Mouse (Mus musculus): Measurements from ENCODE around the gene Pcx. TPM values are rescaled to one million over a fixed set of nuclear protein-coding genes. Genes with fewer than 3 reads are reported as not detected.

Gene Pcx
- polyA plus RNA-seq, 1 experiment from 2014 or later: 28.9 TPM

- Histone ChIP-seq H3K4me1 (replicated peaks; ENCODE audit: control insufficient read depth, insufficient read depth) (no peaks in the 10 kb centered on the region), H3K9ac (ENCODE audit: low read length) (no peak overlapping the region), H3K27me3 (ENCODE audit: control insufficient read depth, insufficient read depth, low read length) (no peaks in the 10 kb centered on the region), H3K27ac (replicated peaks) (no peak overlapping the region), H3K4me3 (ENCODE audit: low read depth, low read length) (no peak overlapping the region), H3K36me3 (ENCODE audit: control insufficient read depth, insufficient read depth, low read length) (no peaks in the 10 kb centered on the region), H3K4me2 (replicated peaks; ENCODE audit: low read depth) (no peak overlapping the region), H3K9me3 (ENCODE audit: control insufficient read depth, low read length) (no peaks in the 10 kb centered on the region)
- WGBS: 26% methylated on average over 4 of the region's 4 CpGs
- no peak for ATAC-seq (ENCODE audit: low FRiP score, low TSS enrichment)
- no peak for TF ChIP-seq EP300 (optimal IDR thresholded peaks at IDR 0.05)
- no peak for TF ChIP-seq CTCF (IDR thresholded peaks at IDR 0.05; ENCODE audit: low read depth)
- no peak for DNase-seq (ENCODE audit: low spot score)
These were observed 28.9 kb upstream of the Pcx start for GRCm38 (mm10) chr19:4481326-4481725.

GRCm38 (mm10) chr19:4482111-4482859, 28.0 kb upstream of the Pcx start:
- DNase-seq (ENCODE audit: low spot score): no peak
- Histone ChIP-seq H3K9ac (ENCODE audit: low read length) (no peak overlapping the region), H3K9me3 (ENCODE audit: control insufficient read depth, low read length) (no peaks in the 10 kb centered on the region), H3K4me2 (replicated peaks; ENCODE audit: low read depth) (no peak overlapping the region), H3K4me1 (replicated peaks; ENCODE audit: control insufficient read depth, insufficient read depth) (no peaks in the 10 kb centered on the region), H3K4me3 (ENCODE audit: low read depth, low read length) (no peak overlapping the region), H3K27me3 (ENCODE audit: control insufficient read depth, insufficient read depth, low read length) (no peaks in the 10 kb centered on the region), H3K36me3 (ENCODE audit: control insufficient read depth, insufficient read depth, low read length) (no peaks in the 10 kb centered on the region), H3K27ac (replicated peaks) (no peak overlapping the region)
- TF ChIP-seq CTCF (IDR thresholded peaks at IDR 0.05; ENCODE audit: low read depth) (no peak), EP300 (optimal IDR thresholded peaks at IDR 0.05) (no peak)
- no peak for ATAC-seq (ENCODE audit: low FRiP score, low TSS enrichment)
- 82% methylated on average over 3 of the region's 3 CpGs for WGBS

- TF ChIP-seq CTCF (IDR thresholded peaks at IDR 0.05; ENCODE audit: low read depth): no peak
- ATAC-seq (ENCODE audit: low FRiP score, low TSS enrichment) (no peak), DNase-seq (ENCODE audit: low spot score) (no peak)
- no peak overlapping the region for H3K4me2 ChIP-seq (replicated peaks; ENCODE audit: low read depth)
- whole genome bisulfite sequencing: 18% methylated on average over 5 of the region's 5 CpGs
- H3K4me1 ChIP-seq (replicated peaks; ENCODE audit: control insufficient read depth, insufficient read depth): peaks cover 2% of the 10 kb centered on the region; the same call in 1 of the 2 replicates
- H3K27me3 ChIP-seq (ENCODE audit: control insufficient read depth, insufficient read depth, low read length): no peaks in the 10 kb centered on the region
- H3K27ac ChIP-seq (replicated peaks): no peak overlapping the region
- no peak overlapping the region for H3K4me3 ChIP-seq (ENCODE audit: low read depth, low read length)
- H3K9ac ChIP-seq (ENCODE audit: low read length): no peak overlapping the region
- no peaks in the 10 kb centered on the region for H3K36me3 ChIP-seq (ENCODE audit: control insufficient read depth, insufficient read depth, low read length)
- no peaks in the 10 kb centered on the region for H3K9me3 ChIP-seq (ENCODE audit: control insufficient read depth, low read length)
These were observed 25.3 kb upstream of the Pcx start for GRCm38 (mm10) chr19:4485006-4485405.

GRCm38 (mm10) chr19:4487877-4488276, 22.4 kb upstream of the Pcx start:
- ATAC-seq (ENCODE audit: low FRiP score, low TSS enrichment) (no peak), DNase-seq (ENCODE audit: low spot score) (peak; percentile 43)
- Histone ChIP-seq H3K27ac (replicated peaks) (no peak overlapping the region), H3K9ac (ENCODE audit: low read length) (no peak overlapping the region), H3K36me3 (ENCODE audit: control insufficient read depth, insufficient read depth, low read length) (no peaks in the 10 kb centered on the region), H3K4me3 (ENCODE audit: low read depth, low read length) (no peak overlapping the region), H3K27me3 (ENCODE audit: control insufficient read depth, insufficient read depth, low read length) (no peaks in the 10 kb centered on the region), H3K4me1 (replicated peaks; ENCODE audit: control insufficient read depth, insufficient read depth) (peaks cover 2% of the 10 kb centered on the region; the same call in 1 of the 2 replicates), H3K9me3 (ENCODE audit: control insufficient read depth, low read length) (no peaks in the 10 kb centered on the region), H3K4me2 (replicated peaks; ENCODE audit: low read depth) (no peak overlapping the region)
- 43% methylated on average over 2 of the region's 2 CpGs for WGBS
- TF ChIP-seq CTCF (IDR thresholded peaks at IDR 0.05; ENCODE audit: low read depth): no peak
- no peak for TF ChIP-seq EP300 (optimal IDR thresholded peaks at IDR 0.05)

- Histone ChIP-seq H3K27me3 (ENCODE audit: control insufficient read depth, insufficient read depth, low read length) (no peaks in the 10 kb centered on the region), H3K4me3 (ENCODE audit: low read depth, low read length) (no peak overlapping the region), H3K4me1 (replicated peaks; ENCODE audit: control insufficient read depth, insufficient read depth) (peaks cover 2% of the 10 kb centered on the region; the same call in 1 of the 2 replicates), H3K9ac (ENCODE audit: low read length) (no peak overlapping the region), H3K9me3 (ENCODE audit: control insufficient read depth, low read length) (no peaks in the 10 kb centered on the region), H3K27ac (replicated peaks) (no peak overlapping the region), H3K36me3 (ENCODE audit: control insufficient read depth, insufficient read depth, low read length) (no peaks in the 10 kb centered on the region), H3K4me2 (replicated peaks; ENCODE audit: low read depth) (no peak overlapping the region)
- ATAC-seq (ENCODE audit: low FRiP score, low TSS enrichment) (no peak), DNase-seq (ENCODE audit: low spot score) (no peak)
- TF ChIP-seq EP300 (optimal IDR thresholded peaks at IDR 0.05) (no peak), CTCF (IDR thresholded peaks at IDR 0.05; ENCODE audit: low read depth) (peak; percentile 40)
- 61% methylated on average over 10 of the region's 10 CpGs for WGBS
These were observed 19.1 kb upstream of the Pcx start for GRCm38 (mm10) chr19:4491080-4491695.

All from stomach, postnatal 0 days (tissue).